Mouse (Mus musculus) kidney, embryonic 14.5 days (tissue): ENCODE measurements around the gene Synpr. TPM values are rescaled to one million over a fixed set of nuclear protein-coding genes. Genes with fewer than 3 reads are reported as not detected.

Source experiments
- ATAC-seq: fragments of 200-750 bp; cut with Nextera tagmentation; 2 replicates; pipeline ENCODE4 v1.8.0; 2017; ENCODE audit warnings: moderate number of reproducible peaks, mild to moderate bottlenecking, moderate TSS enrichment, moderate library complexity; ENCODE audit not compliant: low FRiP score, low TSS enrichment
- H3K27ac ChIP-seq: fragments of 300-500 bp; sonication (generic); 2 replicates; pipeline ENCODE4 v1.5.1; 2014; ENCODE audit warnings: low read depth, mild to moderate bottlenecking, low read length, moderate library complexity, mixed read lengths
- H3K27me3 ChIP-seq: fragments of 300-500 bp; sonication (generic); 2 replicates; pipeline ENCODE4 v1.6.1; 2014; ENCODE audit warnings: mild to moderate bottlenecking, low read length; ENCODE audit not compliant: control insufficient read depth, insufficient read depth
- H3K36me3 ChIP-seq: fragments of 300-500 bp; sonication (generic); 2 replicates; pipeline ENCODE4 v1.6.1; 2014; ENCODE audit warnings: low read length, mixed read lengths; ENCODE audit not compliant: control insufficient read depth, insufficient read depth
- H3K4me1 ChIP-seq: fragments of 300-500 bp; sonication (generic); 2 replicates; pipeline ENCODE4 v1.6.1; 2014; ENCODE audit warnings: low read length, mixed read lengths; ENCODE audit not compliant: control insufficient read depth, insufficient read depth
- H3K4me2 ChIP-seq: fragments of 300-500 bp; sonication (generic); replicated peaks from 2 replicates; pipeline ENCODE4 v1.6.1; 2014; ENCODE audit warnings: low read depth, mild to moderate bottlenecking, low read length
- H3K4me3 ChIP-seq: fragments of 300-500 bp; sonication (generic); 2 replicates; pipeline ENCODE4 v1.5.1; 2014; ENCODE audit warnings: mild to moderate bottlenecking, low read length
- H3K9ac ChIP-seq: fragments of 300-500 bp; sonication (generic); 2 replicates; pipeline ENCODE4 v1.6.1; 2014; ENCODE audit warnings: low read depth, mild to moderate bottlenecking, low read length, moderate library complexity
- H3K9me3 ChIP-seq: fragments of 300-500 bp; sonication (generic); 2 replicates; pipeline ENCODE4 v1.6.1; 2016; ENCODE audit warnings: low read length; ENCODE audit not compliant: control insufficient read depth
- WGBS: fragments of 180-500 bp; shearing (Covaris S2); extraction: QIAGEN DNeasy Blood & Tissue Kit; methylation state at CpG from one replicate; pipeline ENCODE4 v1.1.7; 2014; 5-methylcytosine and 5-hydroxymethylcytosine counted together
- polyA plus RNA-seq: library from polyadenylated mRNA; unstranded; fragments of >200 nt; fragmentation: Nextera tagmentation; extraction: Ambion mirVana; gene quantifications from 2 replicates; pipeline ENCODE4 v1.2.1, GENCODE M21; 2014

Gene Synpr
- polyA plus RNA-seq, 1 experiment from 2014 or later, result 2.0 TPM

DNA sequence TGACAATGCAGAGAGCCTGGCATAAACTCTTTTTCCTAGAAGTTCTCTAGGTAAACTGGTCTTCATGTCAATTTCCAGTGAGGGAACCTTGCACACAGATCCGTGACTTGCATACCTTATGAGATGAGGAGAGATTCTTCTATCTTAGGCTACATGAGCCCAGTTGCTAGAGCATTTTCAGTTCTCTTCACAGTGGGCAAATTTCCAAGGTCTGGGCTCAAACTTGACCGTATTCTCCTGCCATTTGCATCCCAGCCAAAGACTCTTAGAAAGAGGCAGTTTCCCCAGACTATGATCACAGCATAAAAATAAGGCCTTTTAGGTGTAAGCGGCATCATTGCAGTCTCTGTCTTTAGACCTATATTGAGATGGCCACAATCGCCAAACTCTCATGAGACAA, 270.1 kb downstream of the Synpr start:
- WGBS, result 88% methylated on average over 4 of the region's 4 CpGs

DNA sequence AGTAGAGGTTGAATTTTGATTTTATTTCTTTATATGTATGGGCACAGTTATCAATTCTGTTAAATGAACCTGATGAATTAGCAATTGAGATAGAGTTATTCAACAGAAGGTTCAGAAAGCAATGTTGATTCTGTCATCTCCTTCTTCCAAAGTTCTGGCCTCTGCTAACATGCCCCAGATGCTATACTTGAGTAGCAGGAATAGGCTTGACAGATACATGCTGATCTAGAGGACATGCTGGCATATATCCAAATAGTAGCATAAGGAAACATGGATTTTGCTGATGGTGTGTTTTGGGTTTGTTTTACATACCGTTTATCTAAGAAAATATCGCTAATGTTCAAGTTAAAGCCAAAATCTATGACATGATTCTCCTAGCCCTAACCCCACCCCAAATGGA, 273.5 kb downstream of the Synpr start:
- Histone ChIP-seq H3K4me3 (no peak overlapping the region), H3K9ac (no peak overlapping the region), H3K4me1 (no peaks in the 10 kb centered on the region), H3K4me2 (no peak overlapping the region), H3K36me3 (no peaks in the 10 kb centered on the region), H3K9me3 (no peaks in the 10 kb centered on the region), H3K27ac (no peak overlapping the region), H3K27me3 (no peaks in the 10 kb centered on the region)
- whole genome bisulfite sequencing, result 78% methylated on average over 2 of the region's 2 CpGs
- ATAC-seq, result no peak

More for the DNA sequence above, 270.1 kb downstream of the Synpr start:
- no peaks in the 10 kb centered on the region for H3K36me3 ChIP-seq
- H3K4me1 ChIP-seq, result no peaks in the 10 kb centered on the region
- no peak overlapping the region for H3K27ac ChIP-seq
- H3K4me3 ChIP-seq, result no peak overlapping the region
- no peak overlapping the region for H3K4me2 ChIP-seq
- H3K9me3 ChIP-seq, result no peaks in the 10 kb centered on the region
- no peak overlapping the region for H3K9ac ChIP-seq
- ATAC-seq, result no peak
- no peaks in the 10 kb centered on the region for H3K27me3 ChIP-seq

DNA sequence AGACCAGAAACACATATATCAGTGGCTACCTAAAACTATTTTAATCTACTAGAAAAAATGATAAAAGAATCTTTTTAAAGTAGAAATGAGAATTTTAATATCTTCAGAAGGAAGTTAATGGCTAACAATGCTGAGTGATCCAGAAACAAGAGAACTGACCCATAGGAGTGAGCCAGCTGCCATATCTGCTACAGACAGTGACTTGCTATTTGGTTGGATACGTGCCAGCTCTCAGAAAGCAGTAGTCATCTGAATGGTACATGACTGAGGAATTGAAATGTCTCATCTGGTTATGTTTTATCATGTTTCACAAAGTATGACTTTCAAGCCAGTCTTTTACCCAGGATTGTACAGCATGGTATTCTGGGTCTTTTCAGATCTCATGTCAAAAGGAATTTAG, 282.7 kb downstream of the Synpr start:
- Histone ChIP-seq H3K9ac (no peak overlapping the region), H3K4me1 (0 out of 2 replicates have a peak, but pooled peaks cover under 1% of the 10 kb centered on the region), H3K4me2 (no peak overlapping the region), H3K36me3 (no peaks in the 10 kb centered on the region), H3K4me3 (no peak overlapping the region), H3K27ac (no peak overlapping the region), H3K9me3 (no peaks in the 10 kb centered on the region), H3K27me3 (no peaks in the 10 kb centered on the region)
- 79% methylated on average over 1 of the region's 1 CpGs for WGBS
- no peak for ATAC-seq

DNA sequence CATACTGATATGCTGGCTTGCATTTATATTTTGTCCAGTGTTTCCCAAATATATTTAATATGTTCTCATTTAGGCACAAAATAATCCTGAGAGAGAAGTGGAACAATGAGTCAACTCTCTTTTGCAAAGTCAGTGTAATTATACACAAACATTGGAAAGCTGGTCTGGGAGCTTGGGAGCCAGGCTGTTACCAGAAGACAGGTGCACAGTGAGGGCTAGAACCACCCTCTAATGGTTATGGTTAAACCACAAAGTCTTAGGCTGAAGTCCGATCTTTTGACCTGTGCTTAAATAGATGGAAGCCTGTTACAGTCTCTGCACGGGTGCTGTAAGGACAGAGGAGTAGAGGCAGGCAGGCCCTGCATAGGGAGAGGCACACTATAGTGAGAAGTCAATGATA, 283.4 kb downstream of the Synpr start:
- no peak overlapping the region for H3K27ac ChIP-seq
- H3K4me3 ChIP-seq, result no peak overlapping the region
- H3K27me3 ChIP-seq, result no peaks in the 10 kb centered on the region
- no peaks in the 10 kb centered on the region for H3K36me3 ChIP-seq
- no peak for ATAC-seq
- H3K9ac ChIP-seq, result no peak overlapping the region
- no peak overlapping the region for H3K4me2 ChIP-seq
- WGBS, result 83% methylated on average over 2 of the region's 2 CpGs
- no peaks in the 10 kb centered on the region for H3K9me3 ChIP-seq
- H3K4me1 ChIP-seq, result 0 out of 2 replicates have a peak, but pooled peaks cover 7% of the 10 kb centered on the region

DNA sequence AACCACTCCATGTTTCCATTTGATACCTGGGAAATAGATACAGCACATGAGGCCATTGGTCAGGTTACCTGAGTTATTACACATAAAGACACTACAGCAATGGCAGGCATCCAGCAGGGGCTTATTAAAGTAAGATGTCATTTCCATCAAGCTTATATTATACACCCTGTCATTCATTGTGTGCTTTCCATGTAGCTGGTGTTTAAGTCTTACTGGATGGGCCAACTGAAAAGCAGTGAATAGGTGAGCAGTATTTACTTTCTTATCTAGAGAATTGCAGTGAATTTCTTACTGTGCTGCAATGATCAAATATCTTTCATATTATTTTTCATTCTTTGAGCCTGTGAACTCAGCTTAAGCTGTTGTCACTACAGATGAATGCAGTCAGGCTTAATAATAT, 287.4 kb downstream of the Synpr start:
- Histone ChIP-seq H3K4me1 (0 out of 2 replicates have a peak, but pooled peaks cover 7% of the 10 kb centered on the region), H3K27me3 (no peaks in the 10 kb centered on the region), H3K9me3 (no peaks in the 10 kb centered on the region), H3K4me3 (no peak overlapping the region), H3K36me3 (no peaks in the 10 kb centered on the region), H3K4me2 (no peak overlapping the region), H3K9ac (no peak overlapping the region), H3K27ac (no peak overlapping the region)
- ATAC-seq, result no peak

DNA sequence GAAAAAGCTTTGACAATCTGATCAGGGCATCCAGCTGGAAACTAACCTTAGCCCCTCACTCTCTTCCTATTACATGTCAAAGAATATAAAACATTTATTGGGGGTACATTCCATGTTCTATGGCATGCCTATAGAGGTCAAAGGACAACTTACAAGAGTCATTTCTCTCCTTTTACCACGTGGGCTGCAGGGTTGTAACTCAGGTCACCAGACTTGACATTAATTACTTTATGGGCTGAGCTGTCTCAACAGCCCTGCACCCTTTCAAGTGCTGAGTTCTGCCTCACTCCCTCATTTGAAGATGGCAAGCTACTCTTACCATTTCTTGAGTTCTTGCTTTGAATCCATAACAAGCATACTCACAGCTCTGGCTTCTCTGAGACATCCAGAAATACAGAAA, 287.9 kb downstream of the Synpr start:
- Histone ChIP-seq H3K9ac (no peak overlapping the region), H3K9me3 (no peaks in the 10 kb centered on the region), H3K27ac (no peak overlapping the region), H3K4me1 (0 out of 2 replicates have a peak, but pooled peaks cover 7% of the 10 kb centered on the region), H3K27me3 (no peaks in the 10 kb centered on the region), H3K4me3 (no peak overlapping the region), H3K4me2 (no peak overlapping the region), H3K36me3 (no peaks in the 10 kb centered on the region)
- no peak for ATAC-seq
- WGBS, result 0% methylated on average over 1 of the region's 1 CpGs

DNA sequence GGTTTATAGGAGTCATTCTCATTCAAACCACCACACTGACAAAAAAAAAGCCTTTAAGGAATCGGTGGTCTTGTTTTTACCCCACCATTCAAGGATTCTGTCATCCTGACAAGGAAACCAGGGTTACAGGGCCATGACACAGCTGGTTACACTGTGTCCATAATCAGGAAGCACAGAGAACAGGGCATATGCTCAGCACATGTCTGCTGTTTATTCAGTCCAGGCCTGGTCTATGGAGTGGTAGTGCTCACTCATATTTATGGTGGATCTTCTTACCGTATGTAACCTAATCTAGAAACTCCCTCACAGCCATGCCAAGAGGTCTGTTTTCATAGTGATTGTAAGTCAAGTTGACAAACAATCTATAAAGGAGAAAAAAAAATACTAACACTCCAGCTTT, 293.5 kb downstream of the Synpr start:
- Histone ChIP-seq H3K9ac (no peak overlapping the region), H3K27ac (no peak overlapping the region), H3K9me3 (no peaks in the 10 kb centered on the region), H3K4me2 (no peak overlapping the region), H3K36me3 (no peaks in the 10 kb centered on the region), H3K4me1 (no peaks in the 10 kb centered on the region), H3K27me3 (no peaks in the 10 kb centered on the region), H3K4me3 (no peak overlapping the region)
- WGBS, result 35% methylated on average over 2 of the region's 2 CpGs
- ATAC-seq, result peak; percentile 79; the same call in 1 of the 2 replicates

DNA sequence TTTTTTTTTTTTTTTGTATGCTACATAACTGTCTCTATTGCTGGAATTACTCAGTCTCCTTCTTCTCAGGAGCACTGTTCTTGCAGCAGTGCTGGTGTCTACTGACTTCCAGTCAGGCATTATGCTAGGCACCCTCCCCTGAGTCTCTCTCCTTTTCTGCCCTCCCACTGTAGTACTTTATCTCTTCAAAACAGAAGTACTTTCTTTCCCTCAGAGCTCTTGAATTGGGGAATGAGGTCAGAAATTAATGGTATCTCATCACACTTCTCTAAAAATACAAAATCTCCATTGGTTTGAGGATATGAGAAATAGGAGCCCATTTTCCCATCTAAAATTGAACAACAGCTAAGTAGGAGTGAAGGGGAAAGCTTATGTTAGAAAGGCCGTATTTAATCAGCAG, 294.2 kb downstream of the Synpr start:
- Histone ChIP-seq H3K27me3 (no peaks in the 10 kb centered on the region), H3K4me1 (no peaks in the 10 kb centered on the region), H3K4me3 (no peak overlapping the region), H3K9me3 (no peaks in the 10 kb centered on the region), H3K36me3 (no peaks in the 10 kb centered on the region), H3K9ac (no peak overlapping the region), H3K4me2 (no peak overlapping the region), H3K27ac (no peak overlapping the region)
- 74% methylated on average over 1 of the region's 1 CpGs for WGBS
- no peak for ATAC-seq

DNA sequence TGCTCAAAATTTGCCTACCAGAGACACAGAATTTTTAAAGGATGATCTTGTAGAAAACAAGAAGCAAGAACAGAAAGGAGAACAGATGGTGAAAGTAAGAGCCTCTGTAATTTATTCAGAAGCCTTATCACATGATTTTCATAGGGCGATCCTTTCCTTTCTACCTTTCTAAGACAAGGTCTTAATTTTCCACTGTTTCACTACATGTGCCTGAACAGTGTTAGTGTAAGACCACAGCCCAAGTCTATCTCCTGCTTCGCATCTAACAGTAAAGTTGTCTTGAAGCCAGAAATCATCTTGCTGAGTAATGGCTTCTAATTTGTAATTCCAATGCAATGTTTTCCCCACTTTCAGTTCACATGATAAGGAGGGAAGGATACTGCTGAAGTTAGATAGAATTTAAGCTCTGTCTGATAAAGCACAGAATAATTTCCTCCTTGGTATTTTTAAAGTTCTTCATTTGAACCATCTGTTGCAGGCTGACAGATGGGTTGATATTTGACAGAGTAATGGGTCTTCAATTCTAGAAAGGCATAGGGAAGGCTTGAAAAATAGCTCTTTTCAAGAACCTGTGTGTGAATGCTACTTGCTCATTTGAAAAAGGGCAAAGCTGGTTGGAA, 308.9 kb downstream of the Synpr start:
- no peak overlapping the region for H3K4me2 ChIP-seq
- ATAC-seq, result no peak
- H3K27me3 ChIP-seq, result no peaks in the 10 kb centered on the region
- no peak overlapping the region for H3K9ac ChIP-seq
- no peak overlapping the region for H3K4me3 ChIP-seq
- no peak overlapping the region for H3K27ac ChIP-seq
- H3K4me1 ChIP-seq, result no peaks in the 10 kb centered on the region
- no peaks in the 10 kb centered on the region for H3K9me3 ChIP-seq
- WGBS, result 89% methylated on average over 2 of the region's 2 CpGs
- no peaks in the 10 kb centered on the region for H3K36me3 ChIP-seq
